Mouse (Mus musculus) adrenal gland, postnatal 10 days (tissue): ENCODE measurements around the gene Stx19. TPM values are rescaled to one million over a fixed set of nuclear protein-coding genes. Genes with fewer than 3 reads are reported as not detected.

ENCODE experiments used
- DNase-seq: peaks from one replicate; pipeline ENCODE4 v3.0.0; 2021; ENCODE audit warnings: mixed read lengths
- microRNA-seq: library from miRNA; unstranded; fragments of <30 nt; microRNA quantifications from one replicate; pipeline ENCODE4 v1.2.0, GENCODE M21; 2021
- total RNA-seq, 2 experiments: library from RNA; stranded (reverse); gene quantifications; 2 replicates each; pipeline ENCODE4 v1.2.3; 2021

The Stx19 gene
- total RNA-seq, 2 experiments from 2014 or later: not detected

DNA sequence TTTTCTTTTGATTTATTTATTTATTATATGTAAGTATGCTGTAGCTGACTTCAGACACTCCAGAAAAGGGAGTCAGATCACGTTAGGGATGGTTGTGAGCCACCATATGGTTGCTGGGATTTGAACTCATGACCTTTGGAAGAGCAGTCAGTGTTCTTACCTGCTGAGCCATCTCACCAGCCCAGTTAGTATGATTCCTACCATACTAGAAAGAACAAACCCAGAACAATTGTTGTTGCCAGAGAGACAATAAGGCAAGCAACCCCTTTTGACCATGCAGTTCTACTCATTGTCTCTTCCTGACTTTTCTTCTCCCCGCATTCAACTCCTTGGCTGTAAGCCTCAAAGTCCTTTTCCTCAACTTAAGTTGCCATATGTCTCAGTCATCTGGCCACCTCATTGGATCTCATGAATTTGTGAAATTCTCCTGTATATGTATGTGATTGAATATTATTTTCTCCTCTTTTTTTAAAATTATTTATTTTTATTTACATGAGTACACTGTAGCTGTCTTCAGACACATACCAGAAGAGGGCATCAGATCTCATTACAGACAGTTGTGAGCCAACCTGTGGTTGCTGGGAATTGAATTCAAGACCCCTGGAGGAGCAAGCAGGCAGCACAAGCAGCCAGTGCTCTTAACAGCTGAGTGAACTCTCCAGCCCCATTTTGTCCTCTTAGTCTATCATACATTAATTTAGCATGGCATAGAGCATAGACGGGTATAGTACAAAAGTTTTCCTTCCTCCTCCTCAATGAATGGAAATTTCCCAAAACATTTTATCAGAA lies 38.2 kb downstream of the Stx19 start:
- no peak for DNase-seq

DNA sequence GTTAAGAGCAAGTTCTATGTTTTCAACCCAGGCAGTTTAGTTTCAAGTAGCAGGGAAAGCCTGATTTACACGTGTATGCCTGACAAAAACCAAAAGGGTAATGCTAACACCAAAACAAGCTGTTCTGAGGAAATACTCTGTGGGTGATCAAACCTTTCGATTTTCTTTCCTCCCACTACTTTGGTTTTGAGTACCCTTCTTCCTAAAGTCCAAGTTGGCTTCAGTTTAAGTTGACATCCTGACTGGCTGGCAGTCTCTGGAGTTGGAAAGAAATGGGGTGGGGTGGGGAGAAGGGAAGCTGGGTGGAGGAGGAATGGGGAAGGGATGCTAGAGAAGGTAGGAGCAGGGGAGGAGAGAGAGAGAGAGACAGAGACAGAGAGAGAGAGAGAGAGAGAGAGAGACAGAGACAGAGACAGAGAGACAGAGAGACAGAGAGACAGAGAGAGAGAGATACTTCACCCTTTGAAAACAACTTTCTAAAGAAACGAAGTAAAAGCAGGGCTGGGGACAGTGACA lies 39.2 kb downstream of the Stx19 start:
- DNase-seq: no peak

DNA sequence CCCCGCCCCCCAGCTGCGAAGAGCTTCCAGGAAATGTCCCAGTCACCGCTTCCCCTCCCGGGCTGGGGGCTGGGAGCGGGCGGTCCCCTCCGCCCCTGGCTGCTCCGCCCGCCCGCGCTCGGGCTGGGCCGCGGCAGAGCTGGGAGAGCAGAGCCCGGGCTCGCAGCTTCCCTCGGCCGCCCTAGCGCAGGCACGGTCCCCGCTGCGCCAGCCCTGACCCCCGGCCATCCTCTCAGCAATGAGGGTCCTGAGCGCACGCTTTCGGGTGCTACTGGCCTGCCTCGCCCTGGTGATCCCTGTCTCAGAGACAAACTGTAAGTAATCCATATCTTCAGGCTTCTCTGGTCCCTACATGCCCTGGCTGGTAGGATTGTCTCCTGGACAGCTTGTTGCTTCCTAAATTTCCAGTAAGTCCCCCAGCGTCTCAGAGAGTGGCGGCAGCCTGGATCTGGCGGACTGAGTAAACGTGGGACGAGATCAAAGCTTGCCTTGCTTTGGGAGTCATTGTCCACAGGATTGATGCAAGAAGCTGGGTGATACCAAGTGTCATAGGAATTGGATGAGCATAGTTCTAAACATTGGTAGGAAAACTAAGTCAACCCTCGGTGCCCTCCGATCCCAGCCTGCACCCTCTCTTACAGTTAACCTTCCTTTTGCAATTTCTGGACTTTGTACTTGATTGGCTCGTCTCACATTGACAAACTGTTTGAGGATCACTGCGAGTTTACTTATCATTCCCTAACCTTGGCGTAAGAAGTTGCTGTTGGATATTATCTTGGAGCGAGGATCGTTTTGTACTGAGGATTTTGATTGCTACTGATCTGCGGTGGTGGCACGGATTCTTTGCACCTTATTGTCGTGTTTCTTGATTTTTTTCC lies 40.0 kb downstream of the Stx19 start, which contains the start of gene Pros1:
Gene Pros1 (plus strand): TSS at position 117 of the 878 bp plus-strand sequence.
- DNase-seq: peak; percentile 82

DNA sequence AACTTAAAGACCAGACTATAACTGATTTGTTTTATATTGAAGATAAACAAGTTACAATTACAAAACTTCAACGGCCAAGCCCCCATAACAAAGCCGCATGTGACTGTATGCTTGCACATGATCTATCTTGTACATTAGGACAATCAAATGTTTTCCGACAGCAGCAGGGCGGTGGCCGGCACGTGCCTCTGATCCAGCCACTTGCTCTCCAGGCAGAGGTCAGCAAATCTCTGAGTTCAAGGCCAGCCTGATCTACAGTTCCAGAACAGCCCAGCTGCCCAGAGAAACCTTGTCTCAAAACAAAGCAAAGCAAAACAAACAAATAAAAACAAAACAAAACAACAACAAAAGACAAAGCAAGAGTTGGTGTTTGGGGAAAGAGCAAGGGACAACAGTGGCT lies 40.9 kb downstream of the Stx19 start:
- DNase-seq: peak; percentile 14

DNA sequence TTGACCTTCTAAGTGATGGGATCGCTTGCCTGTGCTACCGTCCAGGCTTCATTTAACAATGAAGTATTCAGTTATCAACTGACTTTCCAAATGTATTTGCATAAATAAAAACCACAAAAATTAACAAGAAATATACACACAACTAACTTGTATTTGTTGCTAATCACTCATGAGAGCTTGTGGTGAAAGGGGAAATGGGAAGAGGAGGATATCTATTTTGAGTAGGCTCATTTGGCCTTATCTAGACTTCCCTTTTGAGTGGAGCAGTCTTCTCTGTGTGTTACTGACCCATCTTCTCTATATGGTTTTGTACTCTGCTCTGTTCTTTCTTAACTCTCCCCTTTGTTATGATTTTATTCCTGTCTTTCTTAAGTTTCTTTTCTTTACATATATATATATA lies 41.8 kb downstream of the Stx19 start:
- DNase-seq: no peak

DNA sequence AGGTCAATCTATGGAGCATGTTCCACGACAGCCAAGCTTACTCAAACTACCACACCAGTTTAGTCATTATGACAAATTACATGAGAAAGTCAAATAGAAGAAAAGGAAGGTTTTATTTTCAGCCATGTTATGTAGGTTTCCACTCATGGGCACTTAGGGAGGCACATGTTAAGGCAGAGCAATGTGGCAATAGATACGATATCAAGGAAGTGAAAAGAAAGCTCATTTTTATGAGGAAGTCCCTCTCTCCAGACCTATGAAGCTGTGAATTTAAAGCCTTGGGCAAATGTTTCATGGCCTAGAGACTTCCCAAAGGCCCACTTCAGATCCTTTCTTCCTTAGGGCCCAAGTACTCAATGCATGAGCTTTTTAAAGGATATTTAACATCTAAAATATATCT lies 43.0 kb downstream of the Stx19 start:
- DNase-seq: no peak

DNA sequence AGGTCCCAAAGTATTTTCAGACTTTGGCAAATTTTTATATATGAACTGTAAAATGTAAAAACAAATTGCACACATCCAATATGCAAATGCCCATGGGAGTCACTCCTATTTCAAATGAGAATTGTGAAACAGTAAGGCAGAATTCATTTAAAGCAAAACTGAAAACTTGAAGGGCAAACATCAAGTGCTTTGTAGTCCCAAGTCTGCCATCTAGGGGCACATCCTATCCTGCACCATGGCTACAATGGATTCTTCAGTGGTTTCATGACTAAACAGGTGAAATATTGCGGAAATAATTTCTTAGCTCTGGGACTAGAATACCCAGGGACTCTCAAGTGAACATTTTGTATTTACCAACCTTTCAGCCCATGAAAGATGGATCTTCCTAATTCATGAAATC lies 43.5 kb downstream of the Stx19 start:
- peak; percentile 20 for DNase-seq

DNA sequence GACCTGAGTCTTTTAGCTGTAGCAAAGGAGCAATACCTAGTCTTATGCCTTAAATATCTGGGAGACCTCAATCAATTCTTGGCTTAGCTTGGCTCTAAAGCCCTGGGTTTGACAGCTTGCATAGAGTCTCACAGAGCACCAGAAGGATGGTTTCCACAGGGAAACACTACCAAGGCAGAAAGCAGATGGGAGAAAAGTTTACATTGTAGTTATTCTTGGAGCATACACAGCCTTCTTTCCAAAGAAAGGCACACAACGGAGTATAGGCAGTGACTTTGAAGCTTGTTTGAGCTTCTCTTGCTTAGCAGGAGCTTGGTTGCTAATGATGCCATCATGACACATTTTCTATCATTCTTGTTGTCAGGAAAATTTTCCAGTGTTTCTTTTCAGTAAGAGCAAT lies 45.7 kb downstream of the Stx19 start:
- DNase-seq: no peak

DNA sequence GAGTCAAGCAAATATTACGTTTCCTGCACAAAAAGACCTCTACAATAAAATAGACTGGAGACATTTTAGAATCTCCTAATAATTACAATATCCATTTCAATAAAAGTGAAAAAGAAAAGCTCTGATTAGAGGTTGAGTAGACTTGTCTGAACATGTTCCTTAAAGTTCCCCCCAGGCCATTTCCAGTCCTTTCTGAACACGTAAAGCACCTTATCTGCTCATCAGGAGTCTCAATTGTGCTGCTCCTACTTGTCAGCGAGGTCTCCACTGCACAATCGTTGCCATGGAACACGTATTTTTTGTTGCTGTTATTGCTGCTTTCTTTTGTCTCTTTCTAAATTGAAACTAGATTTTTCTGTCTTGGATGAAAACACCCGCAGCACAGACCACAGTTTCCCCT lies 47.0 kb downstream of the Stx19 start:
- no peak for DNase-seq

DNA sequence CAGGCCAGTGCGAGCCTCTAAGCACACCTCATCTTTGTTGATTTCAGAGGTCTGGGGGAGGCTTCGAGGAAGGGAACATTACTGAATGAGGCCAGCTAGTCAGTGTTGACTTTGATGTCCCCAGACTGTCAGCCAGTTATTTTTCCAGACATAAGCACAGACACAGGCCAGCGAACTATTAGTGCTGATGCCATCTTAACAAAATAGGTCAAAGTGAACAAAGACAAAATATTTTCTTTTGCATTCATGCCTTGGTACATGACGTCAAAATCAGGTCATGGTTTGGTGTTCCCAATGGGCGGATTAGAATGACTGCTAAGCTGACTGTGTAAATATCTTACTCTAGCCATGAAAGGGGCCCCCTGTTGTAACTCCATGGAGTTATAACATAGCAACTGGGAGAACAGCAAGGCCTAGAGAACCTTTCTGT lies 58.2 kb downstream of the Stx19 start:
- no peak for DNase-seq

DNA sequence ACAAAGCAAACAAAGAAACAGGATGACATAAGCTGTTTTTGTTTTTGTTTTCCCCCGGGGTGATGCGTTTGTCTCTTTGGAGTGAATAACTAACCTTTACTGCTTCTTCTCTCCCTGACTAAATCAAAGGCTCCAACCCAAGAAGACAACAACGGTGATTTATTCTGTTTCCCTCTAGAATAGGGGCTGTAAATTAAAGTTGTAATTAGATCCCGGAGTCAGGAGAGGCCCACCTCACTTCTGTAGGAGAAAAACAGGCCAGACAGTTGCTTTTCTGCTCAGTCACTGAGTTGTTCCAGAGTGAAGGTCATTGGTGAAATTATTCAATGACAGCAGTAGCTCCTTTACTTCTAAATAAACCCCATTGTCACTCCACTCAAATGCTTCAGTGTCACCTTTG lies 58.7 kb downstream of the Stx19 start:
- no peak for DNase-seq

Small RNA genes lying within 50 kb of the gene (microRNA-seq; reads per million reads assigned to microRNA genes)
- not detected for gene Gm25986

Other genes with a start within 250 kb of the Stx19 start
- 10 to 100 TPM; 17.1 to 20.1 TPM for gene Nsun3, start 27.9 kb upstream of the Stx19 start, total RNA-seq
- gene Arl13b, start 32.4 kb downstream of the Stx19 start, total RNA-seq: 10 to 100 TPM; 10.6 to 11.3 TPM
- 10 to 100 TPM; 38.5 to 42.0 TPM for gene Pros1, start 39.6 kb downstream of the Stx19 start, total RNA-seq